Mouse (Mus musculus) cerebellum, adult 2 months (tissue): ENCODE data around the gene Fam193a.

ENCODE experiments used
- CTCF ChIP-seq: fragments of 200-500 bp; IDR thresholded peaks from 2 replicates; pipeline ENCODE4 v1.5.1; 2011; ENCODE audit warnings: low read depth, mild to moderate bottlenecking, control low read depth, low read length, moderate library complexity, borderline replicate concordance; ENCODE audit not compliant: insufficient read depth
- POLR2A ChIP-seq: fragments of 200-500 bp; IDR thresholded peaks from 2 replicates; pipeline ENCODE4 v1.6.1; 2011; ENCODE audit warnings: low read length, control low read depth, borderline replicate concordance; ENCODE audit not compliant: insufficient read depth

- TF ChIP-seq CTCF (no peak), POLR2A (no peak)
Observed at GRCm38 (mm10) chr5:34321236-34321635, 48.5 kb upstream of the Fam193a start.
